Mouse (Mus musculus): ENCODE data around the gene Ttbk2.

The Ttbk2 gene

DNA sequence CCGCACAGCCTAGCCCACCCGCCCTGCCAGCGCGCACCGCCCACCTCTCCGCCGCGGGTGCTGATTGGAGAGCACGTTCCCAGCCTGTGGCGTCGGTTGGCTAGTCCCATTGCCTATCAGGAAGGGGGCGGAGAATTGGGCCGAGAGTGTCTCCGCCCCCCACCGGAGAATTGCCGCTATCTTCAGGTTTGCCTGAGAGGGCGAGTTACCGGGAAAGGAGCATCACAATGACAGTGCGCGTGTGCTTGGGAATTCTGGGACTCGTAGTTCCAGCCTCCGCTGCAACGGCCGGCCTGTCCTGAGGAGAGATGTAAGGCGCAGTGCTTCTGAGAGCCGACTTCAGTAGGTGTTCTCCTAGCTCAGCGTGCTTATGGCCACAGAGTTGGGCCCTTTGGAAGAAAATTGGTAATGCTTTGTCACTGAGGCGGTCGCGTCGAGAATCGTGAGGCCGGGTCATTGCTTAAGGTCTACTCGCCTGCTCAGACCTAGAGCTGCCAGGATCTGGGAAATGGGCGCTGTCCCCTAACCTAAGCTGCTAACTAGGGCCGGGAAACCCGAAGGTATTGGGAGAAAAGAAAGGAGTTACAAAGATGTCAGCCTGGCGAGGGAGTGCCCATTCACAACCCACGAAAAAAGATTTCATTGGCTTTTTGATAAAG is at the start of gene Ttbk2:
Gene Ttbk2 (minus strand): TSS at position 181 of the 659 bp plus-strand sequence.
- peak; percentile 98 to 99 for DNase-seq

DNA sequence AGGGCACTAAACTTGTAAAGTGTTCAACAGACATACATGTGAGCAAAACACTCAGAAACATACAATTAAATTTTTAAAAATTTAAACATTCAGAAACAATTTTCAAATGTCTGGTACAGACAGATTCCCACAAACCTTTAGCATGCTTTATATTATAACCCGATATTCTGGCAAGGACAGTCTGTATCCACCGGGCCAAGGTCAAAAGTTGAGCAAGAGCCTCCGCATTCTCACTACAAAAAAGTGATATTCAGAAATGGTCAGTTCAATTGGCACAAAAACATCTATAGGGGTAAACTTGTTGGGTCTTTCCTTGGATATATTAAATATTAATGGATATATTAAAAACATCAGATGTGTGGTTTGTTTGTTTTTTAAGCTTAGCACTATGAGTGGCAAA is 46.0 kb upstream of the Ttbk2 start:
- DNase-seq: no peak

DNA sequence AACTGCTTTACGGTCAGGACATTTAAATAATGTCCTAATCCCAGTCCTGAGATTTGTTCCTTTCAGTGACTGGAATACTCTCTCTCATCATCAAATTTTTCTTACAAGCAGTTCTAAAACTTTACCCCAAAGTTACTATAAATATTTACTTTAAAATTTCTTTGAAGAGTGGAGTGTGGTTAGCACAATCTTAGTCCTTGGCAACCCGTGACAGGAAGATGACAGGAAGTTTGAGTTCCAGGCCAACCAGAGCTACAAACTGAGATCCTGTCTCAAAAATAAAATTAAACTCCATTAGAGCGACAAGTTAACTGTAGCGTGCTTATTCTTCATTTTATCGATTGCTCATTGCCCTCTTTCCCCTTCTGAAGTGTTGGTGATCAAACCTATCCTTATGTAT is 37.2 kb upstream of the Ttbk2 start:
- DNase-seq: no peak

DNA sequence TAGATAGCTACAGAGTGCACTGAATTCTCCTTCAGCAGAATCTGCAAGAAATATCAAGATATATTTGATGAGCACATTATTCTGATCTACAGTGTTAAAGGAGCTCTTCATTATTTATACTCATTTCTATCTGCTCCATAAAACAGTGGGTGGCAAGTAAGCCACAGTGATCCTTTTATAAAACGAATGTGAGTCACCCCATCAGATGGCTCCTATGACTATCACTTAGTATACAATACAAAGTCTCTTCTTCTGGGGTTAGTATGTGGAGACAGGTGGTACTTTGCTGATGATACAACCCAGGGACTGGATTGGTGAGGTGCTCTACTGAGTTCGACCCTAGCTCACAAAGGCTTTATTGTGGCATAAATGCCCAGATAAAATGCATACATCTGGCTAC is 22.8 kb upstream of the Ttbk2 start:
- DNase-seq: no peak

DNA sequence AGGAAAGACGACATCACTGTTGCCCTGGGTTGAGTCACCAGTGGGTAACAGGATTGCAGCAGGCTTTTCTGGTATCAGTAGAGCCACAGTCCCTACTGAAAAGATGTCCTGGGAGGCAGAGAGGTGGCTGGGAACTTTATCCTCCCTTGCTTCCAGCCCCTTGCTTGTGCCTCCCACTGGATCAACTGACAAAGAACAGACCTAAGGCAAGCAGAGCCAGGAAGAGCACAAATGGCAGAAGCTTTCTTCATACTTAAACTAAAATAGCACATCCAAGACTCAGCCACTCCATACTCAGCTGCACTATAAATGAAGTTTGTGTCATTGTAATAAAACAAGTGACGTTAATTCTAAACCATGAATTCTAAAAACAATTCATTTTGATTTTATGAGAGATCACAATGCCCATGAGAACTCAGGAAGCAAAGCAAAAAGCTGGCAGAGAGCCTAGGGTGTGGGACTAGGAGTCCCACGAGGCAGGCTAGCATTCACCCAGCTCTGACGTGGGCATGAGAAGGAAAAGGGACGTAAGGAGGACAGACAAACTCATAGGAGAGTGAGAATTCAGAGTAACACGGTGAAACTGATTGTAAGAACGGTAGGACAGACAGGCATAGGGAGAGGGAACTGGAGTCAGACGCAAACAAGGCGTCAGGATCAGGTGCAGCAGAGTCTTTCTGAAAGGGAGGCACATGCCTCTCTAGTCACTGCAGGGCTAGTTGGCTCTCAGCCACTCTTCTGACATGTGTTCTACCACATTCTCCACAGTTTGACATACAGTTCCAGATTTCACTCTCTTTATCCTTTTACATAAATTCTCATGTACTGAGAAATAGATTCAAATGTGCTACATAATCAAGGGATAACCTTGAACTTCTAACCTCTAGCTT is 21.3 kb upstream of the Ttbk2 start:
- DNase-seq: no peak

DNA sequence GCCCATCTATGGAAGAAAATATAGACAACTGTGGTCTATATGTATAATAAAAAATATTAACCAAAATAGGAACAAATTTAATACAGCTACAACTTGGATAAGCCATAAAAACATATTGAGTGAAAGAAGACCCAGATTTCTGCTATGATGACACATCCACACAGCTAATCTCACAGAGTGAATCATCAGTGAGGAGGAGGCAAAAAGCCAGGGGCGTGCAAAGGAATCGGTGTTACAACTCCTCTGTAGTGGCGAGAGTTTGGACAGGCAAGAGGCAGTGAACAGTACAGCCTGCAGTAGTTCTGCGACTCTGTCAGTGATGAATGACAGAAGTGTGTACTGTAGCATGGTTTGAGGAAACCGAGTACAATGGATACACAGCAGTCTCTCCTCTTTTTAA is 16.9 kb upstream of the Ttbk2 start:
- no peak for DNase-seq

DNA sequence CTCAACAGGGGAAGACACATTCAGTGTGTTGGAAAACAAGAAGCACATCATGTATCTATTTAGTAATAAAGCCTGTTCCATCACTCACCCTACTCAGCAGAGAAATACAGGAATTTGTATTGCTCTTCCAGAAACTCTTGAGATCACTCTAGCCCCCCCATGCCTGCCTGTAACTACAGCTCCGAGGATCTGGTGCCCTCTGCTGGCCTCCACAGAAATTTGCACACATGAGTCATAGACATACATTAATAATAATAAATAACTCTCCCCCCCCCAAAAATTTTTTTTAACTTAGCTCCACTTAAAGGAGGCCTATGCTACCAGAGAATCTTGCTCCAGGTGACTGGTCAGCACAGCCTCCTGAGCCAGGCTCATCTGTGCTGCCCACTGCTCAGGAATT is 16.2 kb upstream of the Ttbk2 start:
- peak; percentile 40 to 54 for DNase-seq

DNA sequence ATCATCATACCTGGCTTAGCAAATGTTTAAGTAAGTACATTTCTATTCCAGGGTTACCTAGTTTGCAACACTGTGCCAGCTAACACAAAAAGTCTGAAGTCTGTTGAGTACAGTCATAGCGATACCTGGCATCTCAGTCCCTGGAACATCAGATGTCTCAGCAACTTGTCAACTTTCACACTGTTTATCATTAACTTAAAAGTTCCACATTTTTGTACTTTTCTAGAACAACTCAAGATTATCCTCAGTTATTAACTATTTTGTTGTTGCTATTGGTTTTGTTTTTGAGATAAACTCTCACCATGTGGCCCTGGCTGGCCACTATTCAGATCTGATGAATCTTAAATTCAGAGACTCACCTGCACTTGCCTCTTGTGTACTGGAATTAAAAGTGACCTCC is 13.0 kb upstream of the Ttbk2 start:
- DNase-seq: no peak

DNA sequence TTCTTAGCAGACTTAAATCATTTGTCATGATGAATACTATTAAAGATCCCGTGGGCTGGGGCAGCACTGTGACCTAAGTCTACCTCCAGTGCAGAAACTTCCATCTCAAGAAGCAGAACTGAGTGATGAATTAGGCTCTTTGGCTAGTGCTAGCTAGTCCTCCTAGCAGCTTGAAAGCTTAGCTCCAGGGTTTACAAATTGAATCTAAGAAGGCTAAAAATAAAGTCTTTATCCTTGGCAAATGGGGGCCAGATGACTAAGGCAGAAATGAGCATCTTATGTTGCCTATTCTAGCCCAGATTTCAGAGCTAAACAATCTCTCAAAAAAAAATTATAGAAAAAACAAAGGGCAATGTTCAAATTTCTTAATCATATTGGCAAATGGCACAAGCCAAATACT is 10.3 kb upstream of the Ttbk2 start:
- no peak for DNase-seq

DNA sequence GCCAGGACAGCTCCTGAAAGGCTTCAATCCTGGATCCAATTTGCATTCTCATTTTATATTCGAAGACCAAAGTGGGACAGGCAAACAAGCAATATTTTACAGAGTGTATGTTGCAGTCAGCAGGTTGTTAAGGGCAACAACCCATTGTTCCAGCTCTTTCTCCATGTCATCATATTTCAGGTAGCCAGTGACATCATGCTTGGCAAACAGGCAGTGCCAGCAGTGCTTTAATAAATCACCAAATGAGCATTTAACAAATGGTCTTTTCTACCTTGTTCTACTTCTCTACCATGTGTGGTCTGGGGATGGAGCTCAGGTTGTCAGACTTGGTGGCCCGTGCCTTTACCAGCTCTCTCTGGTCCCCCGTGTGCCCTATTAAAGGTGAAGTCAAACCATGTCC is 7.7 kb upstream of the Ttbk2 start:
- DNase-seq: no peak

DNA sequence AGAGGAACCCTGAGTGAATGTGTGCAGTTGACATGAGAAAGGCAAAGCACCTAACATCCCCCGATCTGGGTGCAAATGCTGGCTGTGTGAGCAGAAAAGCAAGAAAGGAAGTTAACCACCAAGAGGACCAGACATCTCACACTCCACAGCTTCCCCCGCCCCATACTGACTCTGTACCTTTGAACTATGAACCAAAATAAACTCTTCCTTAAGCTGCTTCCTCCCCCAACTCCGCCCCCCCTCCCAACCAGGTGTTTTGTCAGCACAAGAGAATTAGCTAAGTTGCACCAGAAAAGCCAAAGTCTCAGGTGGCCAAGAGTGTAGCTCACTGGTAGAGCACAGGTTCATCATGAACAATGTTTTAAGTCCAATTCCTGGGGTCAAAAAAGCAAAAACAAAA is 2.7 kb upstream of the Ttbk2 start:
- DNase-seq: no peak

DNA sequence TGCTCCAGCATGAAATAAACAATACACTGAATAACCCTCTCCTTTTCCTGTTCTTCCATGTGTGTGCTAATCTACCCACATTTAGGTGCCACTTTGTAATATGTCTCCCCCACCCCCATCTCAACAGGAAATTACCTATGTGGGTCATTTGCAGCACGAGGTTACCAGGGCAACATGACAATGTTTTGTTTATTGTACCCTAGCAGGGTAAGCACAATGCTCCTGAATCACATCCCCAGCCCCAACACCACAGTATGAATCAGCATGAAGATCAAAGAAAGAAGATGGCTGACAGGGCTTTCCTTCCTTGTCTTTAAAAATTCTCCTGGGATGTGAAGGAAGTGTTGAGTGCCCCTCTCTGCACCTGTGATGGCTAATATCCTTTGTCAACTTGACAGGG is 2.2 kb upstream of the Ttbk2 start:
- DNase-seq: no peak

DNA sequence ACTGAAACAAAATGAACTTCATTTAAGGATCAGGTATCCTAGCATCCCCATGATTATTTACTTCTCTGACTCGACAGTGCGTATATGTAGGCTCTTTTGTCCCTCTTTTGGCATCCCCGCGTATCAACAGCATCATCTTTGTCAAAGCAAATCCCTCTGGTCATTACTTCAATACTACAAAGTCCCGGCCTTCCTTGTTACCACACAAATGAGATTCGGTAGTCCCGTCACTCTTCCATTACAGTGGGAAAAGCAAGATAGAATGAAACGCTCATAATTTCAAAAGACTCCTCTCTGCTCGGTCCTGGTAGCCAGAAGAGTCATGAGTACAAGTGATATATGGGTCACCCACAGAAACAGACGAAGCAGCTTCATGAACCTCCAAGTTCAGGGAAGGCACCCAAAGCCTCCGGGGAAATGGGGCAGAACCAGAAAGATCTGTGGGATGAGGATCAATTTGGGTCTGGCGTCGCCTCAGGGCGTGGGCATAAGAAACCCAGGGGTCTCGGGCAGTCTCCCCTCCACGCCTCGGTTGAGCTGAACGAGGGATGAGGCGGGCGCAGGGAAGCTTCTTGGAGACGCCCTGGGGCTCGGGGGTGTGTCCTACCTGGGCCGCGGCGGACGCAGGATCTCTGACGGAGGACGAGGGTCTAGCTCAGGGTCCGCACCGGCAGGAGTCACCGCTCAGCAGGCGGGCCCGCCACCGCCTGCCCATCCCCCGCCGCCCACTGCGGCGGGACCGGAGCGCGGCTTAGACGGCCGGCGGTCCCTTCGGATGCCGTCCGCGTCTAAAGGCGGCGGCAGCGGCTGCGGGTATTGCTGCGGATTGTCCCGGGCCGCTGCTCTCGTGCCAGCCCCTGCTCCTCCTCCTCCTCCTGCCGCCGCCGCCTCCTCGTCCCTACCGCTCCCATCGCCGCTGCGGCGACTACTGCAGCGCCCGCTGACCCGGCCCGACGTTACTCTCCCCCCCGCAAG is 668 bp downstream of the Ttbk2 start, which contains the start of gene Cdan1:
Gene Cdan1 (minus strand): TSS at position 680 of the 975 bp plus-strand sequence.
- peak in 1 of 2 experiments; percentile 61 for DNase-seq

DNA sequence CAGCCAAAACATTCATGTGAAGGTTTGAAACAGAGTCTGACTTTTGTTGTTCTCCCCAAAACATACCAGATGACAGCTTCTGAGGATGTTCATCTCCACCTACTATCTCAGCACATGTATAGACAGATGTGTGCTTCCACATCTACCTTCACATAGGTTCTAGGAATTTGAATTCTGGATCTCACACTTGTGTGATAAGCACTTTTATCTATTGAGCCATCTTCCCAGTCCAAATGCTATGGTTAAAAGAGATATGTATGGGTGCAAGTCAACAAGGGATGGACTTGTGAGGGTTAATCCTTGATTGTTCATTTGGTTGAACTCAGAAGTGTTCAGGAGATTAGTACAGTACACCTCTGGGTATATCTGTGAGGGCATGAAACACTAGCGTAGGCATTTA is 5.1 kb downstream of the Ttbk2 start:
- no peak for DNase-seq

DNA sequence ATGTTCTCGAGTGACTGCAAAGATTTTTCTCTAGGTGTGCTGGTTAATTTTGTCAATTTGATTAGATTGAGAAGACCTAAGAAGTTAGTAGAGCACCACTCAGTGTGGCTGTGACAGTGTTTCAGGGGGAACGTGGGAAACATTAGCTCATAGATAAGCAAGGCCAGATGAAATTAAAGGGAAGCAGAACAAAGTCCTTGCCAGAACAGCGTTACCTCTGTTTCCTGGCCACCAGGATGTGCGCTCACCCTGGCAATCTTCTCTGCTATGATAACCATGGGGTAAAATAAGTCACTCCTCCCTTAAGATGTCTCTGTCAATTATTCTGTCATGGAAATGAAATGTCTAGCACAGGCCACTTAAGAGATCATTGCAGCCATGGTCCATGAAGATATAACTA is 6.4 kb downstream of the Ttbk2 start:
- DNase-seq: no peak

DNA sequence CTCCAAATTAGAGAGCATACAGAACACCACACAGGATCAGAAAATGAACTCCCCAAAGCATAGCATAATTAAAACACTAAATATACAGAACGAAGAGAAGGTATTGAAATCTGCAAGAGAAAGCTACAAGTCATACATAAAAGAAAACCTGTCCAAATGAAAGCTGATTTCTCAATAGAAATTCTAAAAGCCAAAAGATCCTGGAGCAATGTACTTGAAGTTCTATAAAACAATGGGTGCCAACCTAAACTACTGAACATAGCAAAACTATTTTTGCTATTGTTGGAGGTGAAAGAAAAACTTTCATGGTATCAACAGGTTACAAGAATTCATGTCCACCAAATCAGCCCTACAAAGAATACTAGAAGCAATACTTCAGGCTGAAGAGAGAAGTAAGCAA is 9.2 kb downstream of the Ttbk2 start:
- no peak for DNase-seq

DNA sequence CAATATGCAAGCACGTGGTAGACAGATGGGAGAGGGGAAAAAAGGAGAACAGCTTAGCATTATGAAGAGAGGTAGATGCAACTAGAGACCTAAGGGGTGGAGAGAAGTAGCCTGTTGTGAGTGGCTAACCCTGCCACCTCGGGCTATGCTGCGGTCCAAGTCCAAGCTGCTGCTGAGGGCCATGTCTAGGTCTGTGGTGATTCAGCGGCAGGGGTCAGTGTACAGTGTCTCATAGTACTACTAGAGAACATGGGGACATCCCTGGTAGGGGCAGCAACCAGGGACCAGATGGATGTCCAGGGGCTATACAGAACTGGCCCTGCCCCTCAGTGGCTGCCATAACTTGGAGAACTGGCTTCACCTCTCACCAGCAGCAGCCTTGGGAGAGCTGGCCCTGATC is 15.2 kb downstream of the Ttbk2 start:
- DNase-seq: no peak

DNA sequence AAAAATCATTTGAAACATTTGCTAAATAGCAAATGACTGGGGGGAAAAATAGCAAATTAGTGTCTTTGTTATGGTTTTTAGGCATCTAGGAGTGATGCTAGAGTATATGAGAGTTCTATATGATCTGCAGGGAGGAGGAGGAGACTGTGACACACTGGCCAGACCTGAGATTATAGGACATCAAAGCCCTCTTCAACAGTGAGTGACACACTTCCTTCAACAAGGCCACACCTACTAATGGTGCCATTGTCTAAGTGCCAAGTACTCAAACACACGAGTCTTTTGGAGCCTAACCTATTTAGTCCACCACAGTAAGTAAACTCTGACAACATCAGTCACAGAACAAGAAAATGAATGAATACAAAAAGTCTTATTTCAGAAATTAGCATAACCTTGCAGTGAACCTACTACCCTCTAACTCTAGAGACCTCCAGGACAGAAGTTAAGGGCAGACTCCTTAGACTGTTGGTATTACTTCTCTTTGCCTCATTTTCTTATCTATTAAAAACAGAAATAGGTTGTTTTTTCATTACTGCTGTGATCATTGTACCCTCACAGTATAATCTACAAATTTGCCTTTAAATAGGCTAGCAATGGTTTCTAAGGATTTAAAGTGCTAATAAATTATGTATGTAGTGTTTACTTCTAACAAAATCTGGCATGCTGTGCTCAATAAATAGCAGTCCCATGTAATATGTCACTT is 23.3 kb downstream of the Ttbk2 start:
- no peak for DNase-seq

DNA sequence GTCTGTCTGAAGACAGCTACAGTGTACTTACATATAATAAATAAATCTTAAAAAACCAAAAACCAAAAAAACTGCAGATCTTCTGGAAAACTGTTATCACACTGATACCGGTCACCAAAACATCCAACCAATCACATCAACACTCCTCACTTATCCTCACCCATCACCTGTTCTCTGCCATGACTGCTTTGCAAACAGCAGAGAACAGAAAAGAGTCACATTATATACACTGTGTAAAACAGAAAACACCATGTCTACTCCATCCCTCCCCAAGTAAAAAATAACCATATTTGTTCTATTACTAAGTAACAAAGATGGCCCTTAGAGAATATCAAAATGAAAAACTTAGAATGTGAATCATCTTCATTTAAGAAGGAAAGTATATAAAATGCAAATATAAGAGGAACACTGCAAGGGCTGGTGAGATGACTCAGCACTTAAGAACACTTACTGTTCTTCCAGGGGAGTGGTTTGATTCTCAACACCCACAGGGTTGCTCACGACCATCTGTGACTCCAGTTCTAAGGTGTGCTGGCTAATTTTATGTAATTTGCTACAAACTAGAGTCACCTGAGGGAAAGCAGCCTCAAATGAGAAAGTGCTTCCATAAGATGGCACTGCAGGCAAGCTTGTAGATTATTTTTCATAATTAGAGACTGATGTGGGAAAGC is 80.0 kb downstream of the Ttbk2 start:
- no peak for DNase-seq

DNA sequence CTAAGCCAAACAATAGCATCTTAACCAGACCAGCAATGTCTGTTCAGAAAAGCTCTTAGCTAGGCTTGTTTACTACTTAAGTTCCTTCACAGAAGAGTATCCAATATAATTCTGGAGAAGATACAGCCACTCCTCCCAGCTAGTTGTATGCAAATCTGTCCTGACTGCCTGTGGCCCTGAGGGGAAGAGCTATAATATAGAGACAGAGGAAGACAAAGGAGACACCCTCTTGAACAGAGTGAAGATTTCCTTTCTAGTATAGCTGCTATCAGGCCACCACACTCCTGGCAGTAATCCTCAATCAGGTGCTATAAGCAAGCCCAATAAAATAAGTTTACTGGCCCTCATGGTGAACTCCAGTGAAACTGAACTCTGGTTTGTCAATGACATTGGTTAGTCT is 88.5 kb downstream of the Ttbk2 start:
- DNase-seq: no peak

DNA sequence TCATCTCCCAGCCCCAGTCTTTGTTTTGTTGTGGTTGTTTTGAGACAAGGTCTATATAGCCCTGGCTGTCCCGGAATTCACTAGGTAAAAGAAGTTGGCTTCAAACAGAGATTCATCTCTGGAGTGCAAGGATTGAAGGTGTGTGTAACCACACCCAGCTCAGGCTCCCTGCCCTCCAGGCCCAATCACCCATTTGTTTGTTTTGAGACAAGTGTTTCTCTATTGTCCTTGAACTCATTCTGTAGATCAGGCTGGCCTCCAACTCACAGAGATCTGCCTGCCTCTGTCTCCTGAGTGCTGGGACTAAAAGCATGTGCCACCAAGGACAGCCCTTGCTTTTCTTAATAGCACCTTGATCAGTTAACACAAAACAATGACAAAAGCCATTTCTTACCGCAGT is 102.4 kb downstream of the Ttbk2 start:
- no peak for DNase-seq

DNA sequence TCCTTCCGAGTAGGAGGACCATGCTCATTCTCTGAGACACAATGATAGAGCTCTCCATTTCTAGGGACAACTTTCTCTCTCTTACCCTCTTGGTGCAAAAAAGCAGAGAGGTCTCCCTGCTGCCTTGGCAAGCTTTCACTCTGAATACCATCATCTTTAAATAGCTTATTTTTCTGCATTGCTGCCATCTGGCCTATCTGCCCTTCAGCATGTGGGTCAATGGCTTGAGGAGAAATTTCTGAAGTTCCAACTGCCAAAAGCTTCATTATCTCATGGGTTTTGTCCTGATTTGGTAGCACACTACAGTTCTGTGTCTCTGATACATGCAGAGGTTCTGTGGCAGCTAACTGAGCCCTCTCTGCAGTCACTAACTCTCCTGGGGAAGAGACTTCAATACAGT is 104.9 kb downstream of the Ttbk2 start:
- DNase-seq: peak; percentile 26 to 34
